Mouse (Mus musculus) hematopoietic stem cell, adult 5-6 weeks (primary cell): ENCODE results near the gene Wfdc15b. TPM values are rescaled to one million over a fixed set of nuclear protein-coding genes. Genes with fewer than 3 reads are reported as not detected.
"Not testable (repeated sequence)": the region's sequence is repeated elsewhere in the genome, so short reads cannot be mapped to it uniquely, and the experiment has no call there.

Experiments used
- ATAC-seq, 2 experiments: fragments of 125-278 bp in 1 of 2; replicated peaks in 1 of 2; 2 replicates each; pipeline ENCODE4 v1.8.0; 2016 to 2017; ENCODE audit warnings: inconsistent platforms in 2 of 2, mild to moderate bottlenecking in 2 of 2, moderate number of reproducible peaks in 2 of 2, low read depth in 1 of 2, moderate TSS enrichment in 1 of 2; ENCODE audit not compliant: low FRiP score in 2 of 2, poor library complexity in 2 of 2, severe bottlenecking in 2 of 2, insufficient read depth in 1 of 2, low TSS enrichment in 1 of 2
- total RNA-seq: library from RNA; stranded (forward); fragments of 172-1452, 232-1000 nt; gene quantifications from 2 replicates; pipeline ENCODE4 v1.2.3, GENCODE M21; 2017

Gene Wfdc15b
- total RNA-seq = not detected in 2 replicates

GRCm38 (mm10) chr2:164221522-164221921, at the start of gene Wfdc15b:
TSS of gene Wfdc15b (minus strand) at chr2:164221660.
- no peak for ATAC-seq

GRCm38 (mm10) chr2:164256540-164256939, 35.1 kb upstream of the Wfdc15b start, which contains the start of gene Svs3b:
TSS of gene Svs3b (minus strand) at chr2:164256640.
- ATAC-seq = not testable (repeated sequence)

GRCm38 (mm10) chr2:164238366-164238765, 16.9 kb upstream of the Wfdc15b start, which contains the start of gene Svs2:
TSS of gene Svs2 (minus strand) at chr2:164238466.
- no peak for ATAC-seq

- ATAC-seq = no peak
These were observed 11.2 kb upstream of the Wfdc15b start for GRCm38 (mm10) chr2:164232671-164233070.

GRCm38 (mm10) chr2:164228361-164229070, 7.1 kb upstream of the Wfdc15b start:
- no peak for ATAC-seq

- ATAC-seq = no peak
These were observed 2.2 kb downstream of the Wfdc15b start for GRCm38 (mm10) chr2:164219295-164219694.

GRCm38 (mm10) chr2:164212711-164213110, 8.7 kb downstream of the Wfdc15b start:
- ATAC-seq = no peak

- no peak for ATAC-seq
These were observed 10.6 kb downstream of the Wfdc15b start for GRCm38 (mm10) chr2:164210892-164211291.

- no peak for ATAC-seq
These were observed 14.8 kb downstream of the Wfdc15b start for GRCm38 (mm10) chr2:164206676-164207075.

GRCm38 (mm10) chr2:164206011-164206410, 15.4 kb downstream of the Wfdc15b start:
- ATAC-seq = not testable (repeated sequence)

GRCm38 (mm10) chr2:164199626-164200327, 21.7 kb downstream of the Wfdc15b start, which contains the start of gene Wfdc15a:
TSS of gene Wfdc15a (minus strand) at chr2:164200130.
- ATAC-seq = no peak

- no peak for ATAC-seq
These were observed 24.8 kb downstream of the Wfdc15b start for GRCm38 (mm10) chr2:164196700-164196990.

- ATAC-seq = no peak
These were observed 25.3 kb downstream of the Wfdc15b start for GRCm38 (mm10) chr2:164195971-164196699.

GRCm38 (mm10) chr2:164194959-164195630, 26.4 kb downstream of the Wfdc15b start:
- no peak for ATAC-seq

- ATAC-seq = no peak
These were observed 29.2 kb downstream of the Wfdc15b start for GRCm38 (mm10) chr2:164192279-164192678.

- ATAC-seq = no peak
These were observed 30.9 kb downstream of the Wfdc15b start, which contains the start of gene Wfdc12 for GRCm38 (mm10) chr2:164190576-164190975. TSS of gene Wfdc12 (minus strand) at chr2:164190608.

GRCm38 (mm10) chr2:164188722-164189121, 32.7 kb downstream of the Wfdc15b start:
- peak; percentile 75 to 79 for ATAC-seq
